In genomic region chr6:86528451-86528785, GRCm38 (mm10) we compare ENCODE assay signal across 14 mouse cellular contexts. TPM values are rescaled to one million over a fixed set of nuclear protein-coding genes. Genes with fewer than 3 reads are reported as not detected.
DNase-seq lines count a peak whose midpoint lies in the region; ATAC-seq and TF ChIP-seq lines count a peak whose summit lies in the region.
"Had no signal": no experiment of that assay in that cellular context is flagged by ENCODE, and none has a peak within 500 bp of the region (broad histone marks: within the 10 kb centered on the region; RNA-seq: fewer than 3 reads in every experiment).

No protein-coding gene starts in this region.

- H3K27ac ChIP-seq in gastrocnemius, adult 2 months = peak overlapping the region; percentile 100; the same call in 1 of the 2 replicates
- no peak overlapping the region for H3K27ac ChIP-seq in midbrain, embryonic 11.5 days (ENCODE audit: low read depth, low read length)
- no peak overlapping the region for H3K27ac ChIP-seq in midbrain, embryonic 13.5 days
- H3K27ac ChIP-seq in CH12.LX (ENCODE audit: insufficient read depth, low read depth) = no peak overlapping the region
- H3K27ac ChIP-seq: neural tube, embryonic 12.5 days had no signal

- ATAC-seq in midbrain, embryonic 11.5 days (ENCODE audit: low FRiP score) = no peak
- ATAC-seq in midbrain, embryonic 13.5 days = no peak

- in situ Hi-C loops in CH12.LX (cut with MboI; ENCODE audit: low pct_ligation_motif_present, low pct_unique_long_range_greater_than_20kb, low sequenced_read_pairs) = no loop called here

- H3K4me1 ChIP-seq in midbrain, embryonic 11.5 days (ENCODE audit: control insufficient read depth, insufficient read depth, low read length) = peaks cover 9% of the 10 kb centered on the region
- peaks cover 21% of the 10 kb centered on the region for H3K4me1 ChIP-seq in midbrain, embryonic 13.5 days (replicated peaks)
- peaks cover 0 to 10% of the 10 kb centered on the region in 2 experiments; a peak in 2 of 4 replicates for H3K4me1 ChIP-seq in CH12.LX (ENCODE audit: control insufficient read depth in 1 of 2, insufficient read depth in 2 of 2)

- H3K27me3 ChIP-seq in midbrain, embryonic 11.5 days (ENCODE audit: control insufficient read depth, insufficient read depth, low read length) = no peaks in the 10 kb centered on the region
- H3K27me3 ChIP-seq in midbrain, embryonic 13.5 days = no peaks in the 10 kb centered on the region
- H3K27me3 ChIP-seq in CH12.LX (replicated peaks) = no peaks in the 10 kb centered on the region
- H3K27me3 ChIP-seq: heart, embryonic 12.5 days; limb, embryonic 12.5 days; lung, embryonic 15.5 days; neural tube, embryonic 12.5 days had no signal

- peaks cover 24% of the 10 kb centered on the region for H3K79me2 ChIP-seq in CH12.LX (replicated peaks; ENCODE audit: control insufficient read depth, extremely low read depth, insufficient read depth, poor library complexity, severe bottlenecking)

- no peak for TF ChIP-seq RAD21 in CH12.LX (IDR thresholded peaks at IDR 0.05; ENCODE audit: low read depth, low read length)

- DNase-seq in gastrocnemius, adult 2 months = no peak
- no peak for DNase-seq in gastrocnemius, postnatal 14 days
- DNase-seq in midbrain, embryonic 11.5 days (ENCODE audit: low spot score, missing footprints) = peak; percentile 86
- DNase-seq in CH12.LX (ENCODE audit: extremely low read depth) (no peak), R1 (ENCODE audit: low read depth, low spot score) (peak; percentile 55)
- no peak for DNase-seq in testis, postnatal 10 days (ENCODE audit: low spot score)
- DNase-seq: adrenal gland, postnatal 25 days; gastrocnemius, postnatal 36 days; spleen, adult 18-20 months had no signal

- no peak overlapping the region for H3K4me2 ChIP-seq in midbrain, embryonic 11.5 days
- no peak overlapping the region for H3K4me2 ChIP-seq in midbrain, embryonic 13.5 days (replicated peaks)
- H3K4me2 ChIP-seq in CH12.LX (ENCODE audit: insufficient read depth, low read depth, poor library complexity, severe bottlenecking) = peak overlapping the region; percentile 81
- H3K4me2 ChIP-seq: heart, embryonic 12.5 days had no signal

- intact Hi-C loops in gastrocnemius, adult 2 months (cut with DNase I) = no loop called here
- intact Hi-C loops in gastrocnemius, postnatal 14 days (cut with DNase I; ENCODE audit: low total_unique reads) = loop anchor here (5.0 kb wide), 1 partner anchor 56 kb away; no protein-coding TSS in a partner anchor

- H3K9me3 ChIP-seq in midbrain, embryonic 11.5 days (ENCODE audit: control insufficient read depth, low read length) = no peaks in the 10 kb centered on the region
- no peaks in the 10 kb centered on the region for H3K9me3 ChIP-seq in midbrain, embryonic 13.5 days
- H3K9me3 ChIP-seq in CH12.LX (replicated peaks; ENCODE audit: low read length) = no peaks in the 10 kb centered on the region
- H3K9me3 ChIP-seq: heart, embryonic 12.5 days; limb, embryonic 12.5 days; lung, embryonic 15.5 days; neural tube, embryonic 12.5 days had no signal

- dilution Hi-C loops in CH12.LX (cut with MboI; ENCODE audit: extremely low pct_ligation_motif_present, extremely low pct_unique_long_range_greater_than_20kb, low sequenced_read_pairs) = no loop called here

- WGBS in midbrain, embryonic 11.5 days = 87% methylated on average over 1 of the region's 1 CpGs
- WGBS in midbrain, embryonic 13.5 days = 91% methylated on average over 1 of the region's 1 CpGs

- H3K4me3 ChIP-seq in gastrocnemius, adult 2 months = no peak overlapping the region; the same call in 1 of the 2 replicates
- H3K4me3 ChIP-seq in midbrain, embryonic 11.5 days (ENCODE audit: low read depth, low read length) = no peak overlapping the region
- no peak overlapping the region for H3K4me3 ChIP-seq in midbrain, embryonic 13.5 days (replicated peaks)
- no peak overlapping the region for H3K4me3 ChIP-seq in CH12.LX (replicated peaks in 1 of 3; ENCODE audit: low read depth in 2 of 3, low read length in 2 of 3, poor library complexity in 1 of 3)
- H3K4me3 ChIP-seq: heart, embryonic 12.5 days; limb, embryonic 12.5 days; neural tube, embryonic 12.5 days had no signal

- TF ChIP-seq CTCF in gastrocnemius, adult 2 months (IDR thresholded peaks at IDR 0.05) = no peak
- TF ChIP-seq CTCF in CH12.LX (conservative IDR thresholded peaks at IDR 0.05 in 1 of 2, IDR thresholded peaks at IDR 0.05 in 1 of 2; ENCODE audit: low read depth in 2 of 2, low read length in 2 of 2) = no peak

- no peak for TF ChIP-seq EP300 in CH12.LX (IDR thresholded peaks at IDR 0.05; ENCODE audit: low read length)

- TF ChIP-seq POLR2A in CH12.LX (IDR thresholded peaks at IDR 0.05; ENCODE audit: low read depth, low read length) = no peak

- H3K9ac ChIP-seq in midbrain, embryonic 11.5 days (ENCODE audit: low read length) = 0 out of 2 replicates have a peak overlapping the region, but pooled peaks have one; percentile 22
- no peak overlapping the region for H3K9ac ChIP-seq in midbrain, embryonic 13.5 days (replicated peaks)
- H3K9ac ChIP-seq in CH12.LX (ENCODE audit: insufficient read depth, low read depth) = 0 out of 2 replicates have a peak overlapping the region, but pooled peaks have one; percentile 16
- H3K9ac ChIP-seq: heart, embryonic 12.5 days; limb, embryonic 12.5 days; lung, embryonic 15.5 days; neural tube, embryonic 12.5 days had no signal

- no peaks in the 10 kb centered on the region for H3K36me3 ChIP-seq in midbrain, embryonic 11.5 days (ENCODE audit: control insufficient read depth, insufficient read depth, low read length)
- peaks cover 30% of the 10 kb centered on the region for H3K36me3 ChIP-seq in midbrain, embryonic 13.5 days
- peaks cover 4 to 35% of the 10 kb centered on the region in 2 experiments for H3K36me3 ChIP-seq in CH12.LX (replicated peaks in 1 of 2; ENCODE audit: control insufficient read depth in 1 of 2, insufficient read depth in 1 of 2, low read length in 1 of 2)

TF ChIP-seq in CH12.LX, 34 proteins besides CTCF, POLR2A, EP300 and RAD21:
- TF ChIP-seq PAX5 (IDR thresholded peaks at IDR 0.05; ENCODE audit: low read length) (no peak), UBTF (IDR thresholded peaks at IDR 0.05; ENCODE audit: low read depth, low read length) (no peak), BHLHE40 (IDR thresholded peaks at IDR 0.05; ENCODE audit: low read depth, low read length) (no peak), SIN3A (IDR thresholded peaks at IDR 0.05; ENCODE audit: low read length) (no peak), TBP (conservative IDR thresholded peaks at IDR 0.05; ENCODE audit: low read depth, low read length) (no peak), JUN (IDR thresholded peaks at IDR 0.05; ENCODE audit: insufficient read depth, low read depth, low read length) (no peak), CHD2 (IDR thresholded peaks at IDR 0.05; ENCODE audit: low read length) (no peak), HCFC1 (IDR thresholded peaks at IDR 0.05; ENCODE audit: low read depth, low read length) (no peak), CHD1 (IDR thresholded peaks at IDR 0.05; ENCODE audit: low read depth, low read length) (no peak), RCOR1 (conservative IDR thresholded peaks at IDR 0.05; ENCODE audit: low read depth, low read length) (no peak), NELFE (IDR thresholded peaks at IDR 0.05; ENCODE audit: low read depth, low read length) (no peak), ZMIZ1 (IDR thresholded peaks at IDR 0.05; ENCODE audit: low read depth, low read length) (no peak), NRF1 (IDR thresholded peaks at IDR 0.05; ENCODE audit: low read depth, low read length) (no peak)

RNA-seq across cellular contexts. Expression of gene Pcbp1, which starts 2.3 kb away (rescaled TPM):
- total RNA-seq in gastrocnemius, adult 2 months (2021) = 100 to 1,000 TPM; 121 to 128 TPM
- 100 to 1,000 TPM; 128 to 164 TPM for total RNA-seq in gastrocnemius, postnatal 14 days (2021)
- 418 and 497 TPM in 2 replicates for polyA plus RNA-seq in midbrain, embryonic 11.5 days (2014; fragmentation: Nextera tagmentation; extraction: Ambion mirVana)
- polyA plus RNA-seq in midbrain, embryonic 13.5 days (2015; fragmentation: Nextera tagmentation; extraction: Ambion mirVana) = 246 and 342 TPM in 2 replicates
- 68.9 and 81.2 TPM in 2 replicates for total RNA-seq in CH12.LX (2012; rRNA removed)
- total RNA-seq in CH12.LX (2014; rRNA removed) = 47.3 and 73.0 TPM in 2 replicates
- 318 and 337 TPM in 2 replicates for polyA plus RNA-seq in CH12.LX (2012; ENCODE audit: insufficient read length, low read depth)

Comparison
In these comparisons a context has a peak if more than half of its experiments do, and no peak if none do; other contexts are left out.
1. DNase-seq: peak in midbrain, embryonic 11.5 days (single experiment) and R1 (single experiment); none in gastrocnemius, adult 2 months (single experiment), gastrocnemius, postnatal 14 days (single experiment), CH12.LX (single experiment) and testis, postnatal 10 days (single experiment).